Mouse (Mus musculus) neural tube, embryonic 15.5 days (tissue): ENCODE data around the gene Rabl3. TPM values are rescaled to one million over a fixed set of nuclear protein-coding genes. Genes with fewer than 3 reads are reported as not detected.
A peak's percentile ranks its signal among the peaks of the same experiment; 100 is the strongest.

ENCODE experiments used
- ATAC-seq: fragments of 200-750 bp; cut with Nextera tagmentation; 2 replicates; pipeline ENCODE4 v1.8.0; 2017; ENCODE audit warnings: mild to moderate bottlenecking, moderate TSS enrichment, moderate library complexity; ENCODE audit not compliant: low FRiP score
- H3K27ac ChIP-seq: fragments of 300-500 bp; sonication (generic); replicated peaks from 2 replicates; pipeline ENCODE4 v1.5.1; 2015; ENCODE audit warnings: mild to moderate bottlenecking, inconsistent platforms
- H3K27me3 ChIP-seq: fragments of 300-500 bp; sonication (generic); replicated peaks from 2 replicates; pipeline ENCODE4 v1.6.1; 2015; ENCODE audit warnings: inconsistent platforms
- H3K36me3 ChIP-seq: fragments of 300-500 bp; sonication (generic); 2 replicates; pipeline ENCODE4 v1.6.1; 2015; ENCODE audit warnings: inconsistent platforms
- H3K4me1 ChIP-seq: fragments of 300-500 bp; sonication (generic); 2 replicates; pipeline ENCODE4 v1.6.1; 2015; ENCODE audit warnings: inconsistent platforms
- H3K4me2 ChIP-seq: fragments of 300-500 bp; sonication (generic); 2 replicates; pipeline ENCODE4 v1.6.1; 2015; ENCODE audit warnings: inconsistent platforms, mild to moderate bottlenecking, moderate library complexity
- H3K4me3 ChIP-seq: fragments of 300-500 bp; sonication (generic); replicated peaks from 2 replicates; pipeline ENCODE4 v1.5.1; 2015; ENCODE audit warnings: mild to moderate bottlenecking, inconsistent platforms
- H3K9ac ChIP-seq: fragments of 300-500 bp; sonication (generic); replicated peaks from 2 replicates; pipeline ENCODE4 v1.6.1; 2015; ENCODE audit warnings: mild to moderate bottlenecking, inconsistent platforms
- H3K9me3 ChIP-seq: fragments of 300-500 bp; sonication (generic); replicated peaks from 2 replicates; pipeline ENCODE4 v1.6.1; 2016; ENCODE audit warnings: inconsistent platforms
- WGBS: fragments of 180-500 bp; shearing (Covaris S2); methylation state at CpG from one replicate; pipeline ENCODE4 v1.1.7; 2015; ENCODE audit warnings: mixed read lengths; 5-methylcytosine and 5-hydroxymethylcytosine counted together
- polyA plus RNA-seq: library from polyadenylated mRNA; unstranded; fragments of >200 nt; fragmentation: Nextera tagmentation; extraction: Ambion mirVana; gene quantifications from 2 replicates; pipeline ENCODE4 v1.2.1, GENCODE M21; 2015

Gene Rabl3
- 16.3 and 16.5 TPM in 2 replicates for polyA plus RNA-seq

DNA sequence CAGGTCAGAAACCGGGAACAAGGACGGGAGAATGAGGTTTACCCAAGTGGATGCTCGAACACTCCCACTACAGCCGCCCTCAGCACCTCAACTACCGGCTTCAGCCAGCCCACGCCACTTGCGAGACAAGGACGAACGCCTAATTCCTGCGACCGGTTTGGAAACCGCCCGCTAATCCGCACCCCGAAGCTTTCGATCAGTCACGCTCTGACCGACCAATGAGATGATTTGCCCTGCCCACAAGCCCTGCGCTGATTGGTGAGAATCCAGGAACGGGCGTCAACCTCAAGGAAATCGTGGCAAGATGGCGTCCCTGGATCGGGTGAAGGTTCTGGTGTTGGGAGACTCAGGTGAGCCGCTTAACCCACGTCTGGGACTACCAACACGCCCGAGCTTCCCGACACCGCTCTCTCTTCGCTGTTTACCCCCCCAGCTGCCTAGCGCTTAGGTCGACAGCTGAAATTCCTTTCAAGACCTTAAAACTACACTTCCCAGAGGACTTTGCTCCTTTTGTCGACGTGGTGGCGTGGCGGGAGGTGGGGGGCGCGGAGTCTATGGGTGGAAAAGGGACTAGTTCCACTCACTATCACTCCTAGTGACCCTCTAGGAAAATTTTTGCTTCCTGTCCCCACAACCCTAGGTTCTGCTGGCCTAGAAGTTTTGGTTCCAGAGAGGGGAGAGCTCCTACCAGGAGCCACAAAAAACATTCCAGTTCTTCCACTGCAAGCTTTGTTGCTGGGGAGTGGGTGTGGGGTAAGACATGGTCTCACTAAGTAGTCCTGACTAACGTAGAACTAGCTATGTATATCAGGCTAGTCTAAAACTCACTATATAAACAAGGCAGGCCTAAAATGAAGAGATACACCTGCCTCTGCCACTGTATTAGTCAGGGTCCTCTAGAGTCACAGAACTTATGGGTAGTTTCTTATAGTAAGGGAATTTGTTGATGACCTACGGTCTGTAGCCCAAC, at the start of gene Rabl3, which contains the start of gene Gtf2e1:
Rabl3 (plus strand) TSS at position 275 of the 970 bp plus-strand sequence.
Gtf2e1 (minus strand) TSS at position 179 of the 970 bp plus-strand sequence.
- WGBS, result 2% methylated on average over 41 of the region's 41 CpGs
- no peaks in the 10 kb centered on the region for H3K9me3 ChIP-seq
- H3K27ac ChIP-seq, result peak within 1 kb of the TSS; percentile 97
- H3K36me3 ChIP-seq, result peaks cover 5% of the 10 kb centered on the region; the same call in 1 of the 2 replicates
- peak; percentile 99 for ATAC-seq
- H3K27me3 ChIP-seq, result no peaks in the 10 kb centered on the region
- peak within 1 kb of the TSS; percentile 91 for H3K9ac ChIP-seq
- H3K4me1 ChIP-seq, result peaks cover 27% of the 10 kb centered on the region
- peak within 1 kb of the TSS; percentile 77 for H3K4me2 ChIP-seq
- H3K4me3 ChIP-seq, result peak within 1 kb of the TSS; percentile 73

DNA sequence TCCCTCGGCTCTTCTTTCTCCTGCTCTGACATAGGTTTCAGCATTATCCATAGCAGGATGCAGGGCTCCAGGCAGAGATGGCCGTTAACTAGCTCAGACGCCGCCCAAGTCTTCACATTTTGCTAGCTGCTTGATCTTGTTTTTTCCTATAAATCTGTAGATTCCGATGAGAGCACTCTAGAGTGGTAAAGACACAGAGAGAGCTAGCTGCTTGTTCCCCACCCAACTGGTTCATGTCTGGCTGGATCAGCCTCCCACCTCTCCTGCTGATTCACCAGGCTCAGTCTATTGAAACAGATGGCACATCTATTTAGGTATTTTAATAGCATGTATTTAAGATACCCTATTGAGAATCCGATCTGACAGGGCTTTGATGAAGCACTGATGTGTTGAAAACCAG, 44.7 kb upstream of the Rabl3 start:
- Histone ChIP-seq H3K4me2 (no peak overlapping the region), H3K9me3 (no peaks in the 10 kb centered on the region), H3K9ac (no peak overlapping the region), H3K36me3 (no peaks in the 10 kb centered on the region), H3K4me3 (no peak overlapping the region), H3K27ac (no peak overlapping the region), H3K27me3 (no peaks in the 10 kb centered on the region), H3K4me1 (no peaks in the 10 kb centered on the region)
- ATAC-seq, result no peak
- 66% methylated on average over 6 of the region's 6 CpGs for WGBS

DNA sequence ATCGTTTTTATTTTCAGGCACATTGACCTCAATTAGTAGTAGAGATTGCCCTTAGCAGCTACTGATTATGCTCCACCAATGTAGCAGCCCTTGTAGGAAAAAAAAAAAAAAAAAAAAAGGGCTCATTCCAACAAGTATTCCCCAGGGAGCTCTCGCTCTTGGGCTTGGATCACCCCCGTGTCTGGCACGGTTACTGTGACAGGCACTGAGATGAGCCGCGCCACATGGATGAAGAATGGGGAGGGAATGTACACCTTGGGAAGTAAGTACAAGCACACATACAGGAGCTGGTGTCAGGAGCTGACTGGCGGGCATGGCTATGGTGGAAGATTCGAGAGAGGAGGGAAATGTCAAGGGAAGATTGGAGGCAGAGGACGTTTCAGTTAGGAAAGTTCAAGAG, 41.1 kb upstream of the Rabl3 start:
- no peaks in the 10 kb centered on the region for H3K36me3 ChIP-seq
- 81% methylated on average over 9 of the region's 9 CpGs for WGBS
- ATAC-seq, result no peak
- no peak overlapping the region for H3K9ac ChIP-seq
- H3K27ac ChIP-seq, result no peak overlapping the region
- H3K4me3 ChIP-seq, result no peak overlapping the region
- H3K4me2 ChIP-seq, result no peak overlapping the region
- no peaks in the 10 kb centered on the region for H3K9me3 ChIP-seq
- no peaks in the 10 kb centered on the region for H3K27me3 ChIP-seq
- no peaks in the 10 kb centered on the region for H3K4me1 ChIP-seq

DNA sequence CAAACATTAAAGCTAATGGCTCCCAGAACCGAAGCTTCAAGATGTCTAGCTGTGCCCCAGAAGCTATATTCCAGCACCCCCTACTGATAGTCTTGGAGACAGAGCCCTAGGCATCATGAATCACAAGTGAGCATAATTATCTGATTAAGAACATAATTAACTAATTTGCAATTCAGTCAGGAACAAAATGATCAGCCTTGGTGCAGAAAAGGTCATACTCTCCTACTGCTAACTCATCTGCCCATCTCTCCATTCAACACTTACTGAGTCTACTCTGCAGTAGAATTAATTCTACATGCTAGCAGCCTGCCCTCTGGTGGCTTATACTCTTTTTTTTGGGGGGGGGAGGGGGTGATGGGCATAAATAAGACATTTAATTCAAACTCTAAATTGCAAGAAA, 35.2 kb upstream of the Rabl3 start:
- Histone ChIP-seq H3K4me2 (no peak overlapping the region), H3K27me3 (no peaks in the 10 kb centered on the region), H3K27ac (no peak overlapping the region), H3K4me1 (no peaks in the 10 kb centered on the region), H3K36me3 (no peaks in the 10 kb centered on the region), H3K9me3 (no peaks in the 10 kb centered on the region), H3K9ac (no peak overlapping the region), H3K4me3 (no peak overlapping the region)
- ATAC-seq, result no peak
- 22% methylated on average over 1 of the region's 1 CpGs for WGBS

DNA sequence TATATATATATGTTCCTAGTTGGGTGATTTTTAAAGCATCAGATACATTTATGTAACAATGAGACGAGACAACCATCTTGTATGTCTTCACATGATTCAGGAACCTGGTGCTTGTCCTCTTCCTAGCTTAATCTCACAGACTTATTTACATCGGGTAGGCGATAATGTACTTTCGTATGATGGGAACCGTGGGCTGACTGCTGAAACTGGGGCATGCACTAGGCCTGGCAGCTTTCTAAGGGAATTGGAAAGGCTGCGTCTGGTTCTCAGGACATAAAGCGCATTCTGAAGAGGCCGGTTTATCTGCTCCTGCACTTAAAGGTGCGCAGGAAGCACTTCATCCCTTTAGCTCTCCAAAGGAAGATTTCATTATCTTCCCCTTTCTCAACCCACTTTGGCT, 32.9 kb upstream of the Rabl3 start:
- 88% methylated on average over 9 of the region's 9 CpGs for WGBS
- no peak for ATAC-seq
- Histone ChIP-seq H3K27me3 (no peaks in the 10 kb centered on the region), H3K4me1 (no peaks in the 10 kb centered on the region), H3K4me2 (no peak overlapping the region), H3K9ac (no peak overlapping the region), H3K9me3 (no peaks in the 10 kb centered on the region), H3K4me3 (no peak overlapping the region), H3K27ac (no peak overlapping the region), H3K36me3 (peaks cover 14% of the 10 kb centered on the region)

DNA sequence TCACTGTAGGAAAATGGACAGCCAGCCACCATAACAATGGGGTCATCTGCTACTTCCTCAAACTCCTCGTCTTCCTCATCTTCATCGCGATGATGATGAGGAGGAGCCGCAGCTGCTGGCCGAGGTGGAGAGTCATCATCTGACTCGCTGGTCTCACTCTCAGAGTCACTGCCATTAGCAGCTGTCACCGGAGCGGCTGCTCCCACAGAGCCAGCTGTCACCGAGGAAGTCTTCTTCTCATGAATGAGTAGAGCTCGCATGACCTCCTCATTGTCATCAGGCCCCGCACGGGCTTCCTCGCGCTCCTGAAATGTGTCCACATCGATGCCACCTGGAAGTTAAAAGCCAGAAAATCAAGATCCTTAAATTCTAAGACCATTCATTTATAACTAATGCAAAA, 28.2 kb upstream of the Rabl3 start:
- H3K9me3 ChIP-seq, result no peaks in the 10 kb centered on the region
- no peak for ATAC-seq
- H3K27me3 ChIP-seq, result no peaks in the 10 kb centered on the region
- no peak overlapping the region for H3K4me2 ChIP-seq
- H3K27ac ChIP-seq, result no peak overlapping the region
- 90% methylated on average over 15 of the region's 15 CpGs for WGBS
- no peak overlapping the region for H3K4me3 ChIP-seq
- peaks cover 21% of the 10 kb centered on the region for H3K36me3 ChIP-seq
- no peak overlapping the region for H3K9ac ChIP-seq
- H3K4me1 ChIP-seq, result no peaks in the 10 kb centered on the region

DNA sequence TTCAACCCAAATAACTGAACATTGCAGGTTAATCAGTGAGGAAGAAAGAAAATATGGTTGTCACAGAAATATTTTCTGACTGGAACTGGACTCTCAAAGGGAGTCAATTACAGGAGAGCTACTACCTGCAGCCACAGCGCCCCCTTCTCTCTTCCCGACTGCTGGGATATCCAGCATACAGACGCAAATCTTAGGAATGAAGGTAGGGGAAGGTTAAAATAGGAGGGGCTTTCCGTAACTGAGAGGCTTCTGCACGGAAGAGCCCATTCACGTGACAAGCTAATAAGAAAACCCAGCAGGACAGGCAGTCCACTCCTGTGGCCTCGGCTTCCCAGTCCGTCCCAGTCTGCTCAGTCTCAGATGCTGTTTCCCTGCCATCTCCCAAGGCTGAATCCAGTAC, 25.0 kb upstream of the Rabl3 start:
- Histone ChIP-seq H3K36me3 (peaks cover 30% of the 10 kb centered on the region), H3K27ac (no peak overlapping the region), H3K9ac (no peak overlapping the region), H3K4me1 (no peaks in the 10 kb centered on the region), H3K4me2 (no peak overlapping the region), H3K4me3 (no peak overlapping the region), H3K9me3 (no peaks in the 10 kb centered on the region), H3K27me3 (no peaks in the 10 kb centered on the region)
- ATAC-seq, result no peak
- 77% methylated on average over 8 of the region's 8 CpGs for WGBS

DNA sequence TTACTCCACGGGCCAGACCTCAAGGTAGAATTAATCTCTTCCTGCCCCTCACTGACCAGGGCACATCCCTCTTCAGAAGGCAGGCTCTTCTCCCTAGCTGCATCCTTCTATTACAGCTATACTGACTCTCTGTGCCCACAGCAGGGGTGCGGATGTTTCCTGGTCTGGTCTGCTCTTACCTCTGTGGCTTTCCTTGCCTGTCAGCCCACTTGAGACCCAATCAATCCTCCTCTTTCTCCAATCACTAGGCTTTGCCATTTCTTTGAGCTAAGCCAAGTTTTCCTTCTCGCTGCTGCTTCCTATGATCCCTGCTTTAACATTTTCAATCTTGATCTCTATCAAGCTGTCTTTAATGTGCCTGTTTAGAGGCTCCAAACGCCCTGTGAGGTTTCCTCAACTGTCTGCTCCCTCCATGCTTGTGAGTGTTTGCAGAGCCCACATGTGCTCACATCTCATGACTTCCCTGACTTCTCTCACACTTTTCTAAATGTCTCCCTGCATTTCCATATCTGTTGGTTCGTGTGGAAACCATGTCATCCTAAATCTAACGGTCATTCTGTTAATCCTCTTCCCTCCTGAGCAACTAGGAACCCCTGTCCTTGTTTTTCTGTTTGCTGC, 23.2 kb upstream of the Rabl3 start:
- H3K9ac ChIP-seq, result no peak overlapping the region
- H3K27me3 ChIP-seq, result no peaks in the 10 kb centered on the region
- 92% methylated on average over 6 of the region's 6 CpGs for WGBS
- no peak overlapping the region for H3K4me3 ChIP-seq
- no peaks in the 10 kb centered on the region for H3K9me3 ChIP-seq
- H3K4me2 ChIP-seq, result no peak overlapping the region
- peaks cover 34% of the 10 kb centered on the region for H3K36me3 ChIP-seq
- H3K27ac ChIP-seq, result no peak overlapping the region
- no peaks in the 10 kb centered on the region for H3K4me1 ChIP-seq
- no peak for ATAC-seq

DNA sequence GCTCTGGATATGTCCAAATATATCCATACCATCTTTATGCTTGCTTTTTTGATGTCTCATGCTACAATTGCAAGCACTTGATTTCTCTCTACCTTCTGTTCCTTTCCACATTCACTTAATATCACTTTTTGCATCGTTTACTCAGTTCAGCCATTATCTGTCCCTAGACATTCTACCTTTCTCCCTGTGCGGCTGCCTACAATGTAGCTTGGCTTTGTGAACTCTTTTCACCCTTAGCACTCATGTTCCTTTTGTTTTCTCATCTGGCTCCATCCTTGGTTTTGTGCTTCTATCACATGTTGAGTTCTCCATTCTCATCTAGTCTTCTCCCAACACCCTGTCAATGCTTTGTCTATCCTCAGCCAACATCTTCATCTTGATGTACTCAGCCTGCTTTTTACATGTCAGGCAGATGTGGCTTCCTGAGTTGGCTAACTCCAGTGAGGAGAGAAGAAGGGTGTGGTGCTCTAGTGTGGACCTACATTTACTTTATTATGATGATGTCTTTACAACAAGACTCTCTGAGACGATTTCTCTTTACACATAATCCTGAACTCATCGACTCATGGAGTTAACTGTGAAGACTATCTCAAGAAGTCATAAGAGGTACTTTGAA, 22.0 kb upstream of the Rabl3 start:
- Histone ChIP-seq H3K27me3 (no peaks in the 10 kb centered on the region), H3K9me3 (no peaks in the 10 kb centered on the region), H3K4me2 (no peak overlapping the region), H3K36me3 (peaks cover 42% of the 10 kb centered on the region), H3K27ac (no peak overlapping the region), H3K4me3 (no peak overlapping the region), H3K9ac (no peak overlapping the region), H3K4me1 (no peaks in the 10 kb centered on the region)
- ATAC-seq, result no peak
- 96% methylated on average over 4 of the region's 4 CpGs for WGBS

DNA sequence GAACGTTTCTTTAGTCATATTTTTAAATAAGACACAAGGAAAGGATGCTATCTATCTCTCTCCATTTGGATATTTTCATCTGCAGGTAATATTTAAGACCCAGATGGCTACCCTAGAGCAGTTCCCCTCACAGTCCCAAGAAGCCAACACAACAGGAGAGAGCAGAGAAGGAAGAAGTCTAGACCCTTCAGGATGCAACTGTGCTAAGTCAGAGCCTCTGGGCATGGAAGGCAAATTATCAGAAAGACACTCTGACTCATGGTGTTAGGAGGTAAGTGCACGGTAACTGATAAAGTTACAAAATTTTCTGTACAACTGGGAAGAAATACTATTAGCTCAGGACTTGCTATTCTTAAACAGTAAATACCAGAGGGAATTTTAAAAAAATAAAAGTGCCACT, 21.0 kb upstream of the Rabl3 start:
- H3K4me2 ChIP-seq, result no peak overlapping the region
- H3K4me1 ChIP-seq, result no peaks in the 10 kb centered on the region
- H3K27me3 ChIP-seq, result no peaks in the 10 kb centered on the region
- H3K36me3 ChIP-seq, result peaks cover 48% of the 10 kb centered on the region
- no peak for ATAC-seq
- WGBS, result 95% methylated on average over 2 of the region's 2 CpGs
- no peak overlapping the region for H3K4me3 ChIP-seq
- H3K9ac ChIP-seq, result no peak overlapping the region
- no peak overlapping the region for H3K27ac ChIP-seq
- no peaks in the 10 kb centered on the region for H3K9me3 ChIP-seq

DNA sequence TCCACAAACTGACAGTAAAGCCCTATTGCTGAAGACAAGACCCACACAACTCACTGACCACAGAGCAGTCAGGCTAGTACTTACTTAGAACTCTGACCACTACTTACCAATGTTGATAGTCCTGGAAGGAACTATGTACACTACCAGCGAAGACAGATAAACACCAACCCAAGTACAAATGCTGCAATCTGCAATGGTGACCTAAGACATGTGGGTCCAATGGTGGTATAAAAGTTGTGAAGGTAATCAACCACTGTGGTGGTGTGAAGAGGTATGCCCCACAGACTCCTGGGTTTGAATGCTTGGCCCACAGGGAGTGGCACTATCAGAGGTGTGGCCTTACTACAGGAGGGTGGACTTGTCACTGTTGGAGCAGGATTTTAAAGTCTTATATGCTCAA, 20.0 kb upstream of the Rabl3 start:
- no peaks in the 10 kb centered on the region for H3K9me3 ChIP-seq
- no peak overlapping the region for H3K4me2 ChIP-seq
- H3K4me1 ChIP-seq, result no peaks in the 10 kb centered on the region
- ATAC-seq, result no peak
- H3K27me3 ChIP-seq, result no peaks in the 10 kb centered on the region
- H3K9ac ChIP-seq, result no peak overlapping the region
- no peak overlapping the region for H3K27ac ChIP-seq
- peaks cover 57% of the 10 kb centered on the region for H3K36me3 ChIP-seq
- H3K4me3 ChIP-seq, result no peak overlapping the region
- 100% methylated on average over 1 of the region's 1 CpGs for WGBS
